Mouse (Mus musculus) thymus, adult 2 months (tissue): Measurements from ENCODE around the gene Gdnf. TPM values are rescaled to one million over a fixed set of nuclear protein-coding genes. Genes with fewer than 3 reads are reported as not detected.

Experiments
- DNase-seq: peaks from one replicate; pipeline ENCODE4 v3.0.0; 2021
- H3K27ac ChIP-seq: fragments of 200-500 bp; 2 replicates; pipeline ENCODE4 v1.5.1; 2012; ENCODE audit warnings: low read length, control low read depth; ENCODE audit not compliant: control insufficient read depth, insufficient read depth
- H3K27me3 ChIP-seq: fragments of 200-500 bp; 2 replicates; pipeline ENCODE4 v1.6.1; 2012; ENCODE audit warnings: mild to moderate bottlenecking, low read length, moderate library complexity, mixed read lengths; ENCODE audit not compliant: control insufficient read depth, insufficient read depth
- H3K36me3 ChIP-seq: fragments of 200-500 bp; 2 replicates; pipeline ENCODE4 v1.6.1; 2012; ENCODE audit warnings: mild to moderate bottlenecking, low read length, moderate library complexity; ENCODE audit not compliant: control insufficient read depth, insufficient read depth
- H3K4me1 ChIP-seq: fragments of 200-500 bp; replicated peaks from 2 replicates; pipeline ENCODE4 v1.6.1; 2012; ENCODE audit warnings: low read length; ENCODE audit not compliant: control insufficient read depth, insufficient read depth
- H3K4me3 ChIP-seq: fragments of 200-500 bp; 2 replicates; pipeline ENCODE4 v1.5.1; 2012; ENCODE audit warnings: mild to moderate bottlenecking, low read length, control low read depth, moderate library complexity; ENCODE audit not compliant: control insufficient read depth, insufficient read depth
- CTCF ChIP-seq: fragments of 200-500 bp; IDR thresholded peaks from 2 replicates; pipeline ENCODE4 v1.5.1; 2012; ENCODE audit warnings: mild to moderate bottlenecking, control low read depth, low read length, moderate library complexity, borderline replicate concordance; ENCODE audit not compliant: control insufficient read depth, poor library complexity, insufficient read depth; ENCODE audit errors: extremely low read depth
- POLR2A ChIP-seq: fragments of 200-500 bp; IDR thresholded peaks from 2 replicates; pipeline ENCODE4 v1.6.1; 2012; ENCODE audit warnings: mild to moderate bottlenecking, low read length, control low read depth, moderate library complexity; ENCODE audit not compliant: control insufficient read depth, poor library complexity, insufficient read depth; ENCODE audit errors: extremely low read depth
- whole genome bisulfite sequencing: fragments of 180-500 bp; shearing (Covaris S2); methylation state at CpG from one replicate; pipeline ENCODE4 v1.1.7; 2018; 5-methylcytosine and 5-hydroxymethylcytosine counted together
- polyA plus RNA-seq: library from polyadenylated mRNA; depleted of rRNA; stranded (reverse); fragments of >200 nt; gene quantifications from 2 replicates; pipeline ENCODE4 v1.2.3, GENCODE M21; 2012; rRNA removed

The Gdnf gene
- polyA plus RNA-seq = 0.15 and 0.35 TPM in 2 replicates

DNA sequence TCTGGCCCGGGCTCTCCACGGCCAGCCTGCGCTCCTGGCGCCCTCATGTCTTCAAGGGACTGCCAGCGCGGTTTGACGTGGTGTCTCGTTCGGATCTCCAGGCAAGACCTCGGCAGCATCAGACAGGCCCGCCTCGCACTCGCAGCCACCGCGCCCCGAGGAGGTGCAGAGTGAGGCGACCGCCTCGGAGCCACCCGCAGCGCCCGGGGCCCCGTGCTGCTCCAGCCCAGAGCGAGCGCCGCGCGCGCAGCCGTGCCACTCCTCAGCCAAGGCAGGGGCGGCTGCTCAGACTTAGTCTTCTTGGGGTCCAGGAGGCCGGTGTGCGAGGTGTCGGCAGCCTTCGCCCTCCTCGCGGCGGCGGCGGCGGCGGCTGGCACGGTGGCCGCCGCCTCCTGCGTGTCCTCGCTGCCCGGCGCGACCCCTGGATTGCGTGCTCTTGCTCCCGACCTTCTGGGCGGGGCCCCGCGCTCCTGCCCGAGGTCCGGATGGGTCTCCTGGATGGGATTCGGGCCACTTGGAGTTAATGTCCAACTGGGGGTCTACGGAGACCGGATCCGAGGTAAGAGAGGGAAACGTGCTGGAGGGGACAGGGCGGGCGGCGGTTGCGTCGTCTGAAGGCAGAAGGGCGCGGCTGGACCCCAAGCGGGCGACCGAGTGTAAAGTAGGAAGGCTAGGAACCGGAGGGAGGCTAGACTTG, at the start of gene Gdnf:
Gene Gdnf (plus strand): TSS at position 291 of the 697 bp plus-strand sequence.
- TF ChIP-seq POLR2A = no peak
- no peak for TF ChIP-seq CTCF

DNA sequence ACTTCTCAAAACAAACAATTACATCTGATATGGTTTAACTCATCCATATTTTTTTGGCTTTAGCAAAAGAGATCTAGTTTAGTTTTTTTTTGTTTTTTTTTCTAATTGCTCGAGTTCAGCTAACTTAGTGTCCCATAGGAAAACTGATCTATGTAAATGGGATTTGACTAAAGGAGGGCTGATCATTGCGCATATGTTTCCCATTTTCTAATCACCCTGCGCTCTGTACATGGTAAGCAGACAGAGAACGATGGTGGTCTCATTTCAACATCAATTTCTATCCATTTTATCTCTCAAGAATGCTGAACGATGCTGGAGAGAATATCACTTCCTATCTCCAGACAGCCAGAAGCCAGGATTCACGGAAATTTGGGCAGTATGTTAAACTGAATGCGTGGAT, 43.5 kb upstream of the Gdnf start:
- Histone ChIP-seq H3K27ac (no peak overlapping the region), H3K4me3 (no peak overlapping the region), H3K27me3 (no peaks in the 10 kb centered on the region), H3K36me3 (no peaks in the 10 kb centered on the region), H3K4me1 (no peaks in the 10 kb centered on the region)
- DNase-seq = no peak
- TF ChIP-seq CTCF (no peak), POLR2A (no peak)
- WGBS = 91% methylated on average over 7 of the region's 7 CpGs

More for the DNA sequence above, at the start of gene Gdnf:
- no peaks in the 10 kb centered on the region for H3K36me3 ChIP-seq
- peaks cover 18% of the 10 kb centered on the region for H3K27me3 ChIP-seq
- H3K4me1 ChIP-seq = no peaks in the 10 kb centered on the region
- no peak within 1 kb of the TSS for H3K27ac ChIP-seq
- 0 out of 2 replicates have a peak within 1 kb of the TSS, but pooled peaks have one; percentile 4 for H3K4me3 ChIP-seq
- 5% methylated on average over 73 of the region's 73 CpGs for WGBS
- no peak for DNase-seq

DNA sequence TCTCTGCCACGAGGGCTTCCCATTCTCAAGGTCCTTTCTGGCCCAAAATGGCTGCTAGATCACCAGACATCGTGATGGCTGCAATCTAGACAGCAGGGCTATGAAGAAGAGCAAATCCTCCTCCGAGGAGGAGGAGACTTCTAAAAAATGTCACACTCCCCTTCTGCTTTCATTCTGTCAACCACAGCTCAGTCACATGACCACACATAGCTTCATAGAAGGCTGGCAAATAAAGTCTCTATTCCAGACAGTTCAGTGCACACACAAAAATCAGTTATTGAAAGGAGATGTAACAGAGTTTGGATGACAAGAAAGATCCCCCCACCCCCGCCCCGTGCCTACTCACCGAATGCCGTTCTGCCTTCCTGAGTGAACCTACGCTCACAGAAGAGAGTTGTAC, 37.7 kb upstream of the Gdnf start:
- TF ChIP-seq CTCF (no peak), POLR2A (no peak)
- WGBS = 84% methylated on average over 8 of the region's 8 CpGs
- Histone ChIP-seq H3K27ac (no peak overlapping the region), H3K4me1 (no peaks in the 10 kb centered on the region), H3K27me3 (no peaks in the 10 kb centered on the region), H3K36me3 (no peaks in the 10 kb centered on the region), H3K4me3 (no peak overlapping the region)
- DNase-seq = no peak

DNA sequence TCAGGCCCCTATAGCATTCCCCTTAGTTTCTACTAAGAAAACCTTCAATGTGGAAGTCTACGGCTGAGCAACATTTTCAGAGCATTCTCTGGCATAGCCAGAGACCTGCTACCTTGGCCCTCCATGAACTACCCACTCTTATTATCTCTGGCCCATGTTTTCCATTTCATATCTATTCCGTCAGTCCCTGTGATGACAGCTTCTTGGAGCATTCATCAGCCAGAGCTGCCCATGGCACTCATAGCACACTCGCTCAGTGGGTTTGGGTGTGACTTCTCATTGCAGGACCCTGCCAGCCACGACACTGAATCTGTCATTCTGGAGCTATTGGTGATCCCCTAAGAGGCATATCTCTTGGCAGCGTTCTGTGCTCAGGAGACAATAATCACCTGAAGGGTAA, 29.1 kb upstream of the Gdnf start:
- TF ChIP-seq CTCF (no peak), POLR2A (no peak)
- 92% methylated on average over 5 of the region's 5 CpGs for WGBS
- no peaks in the 10 kb centered on the region for H3K27me3 ChIP-seq

DNA sequence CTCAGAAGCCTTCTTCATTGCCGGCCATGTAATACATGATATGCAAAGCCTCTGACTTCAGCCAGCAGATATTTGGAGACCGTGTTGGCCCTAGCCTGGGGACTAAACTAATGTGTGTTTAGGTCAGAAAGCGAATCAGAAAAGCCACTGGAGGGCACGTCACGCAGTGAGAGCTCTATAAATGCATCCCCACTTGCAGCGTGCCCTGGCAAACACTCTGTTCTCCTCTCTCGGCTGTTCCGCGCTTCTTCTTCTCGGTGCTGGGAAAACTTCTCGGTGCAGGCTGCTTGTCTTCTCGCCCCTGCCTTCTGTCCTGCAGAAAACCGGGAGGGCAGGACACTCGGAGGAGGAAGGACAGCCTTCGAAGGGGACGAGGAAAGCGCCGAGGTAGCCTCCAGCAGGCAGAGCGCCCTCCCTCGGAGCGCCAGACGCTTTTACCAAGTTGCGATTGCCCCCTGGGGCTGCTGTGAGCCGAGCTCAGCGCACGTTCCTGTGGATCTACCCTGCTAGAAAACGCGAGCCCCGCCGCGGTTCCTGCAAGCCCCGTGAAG, 730 bp upstream of the Gdnf start:
- Histone ChIP-seq H3K4me3 (no peak overlapping the region), H3K27ac (no peak overlapping the region), H3K27me3 (peaks cover 18% of the 10 kb centered on the region), H3K36me3 (no peaks in the 10 kb centered on the region), H3K4me1 (no peaks in the 10 kb centered on the region)
- DNase-seq = no peak
- TF ChIP-seq CTCF = no peak
- no peak for TF ChIP-seq POLR2A
- WGBS = 4% methylated on average over 32 of the region's 32 CpGs

More for the DNA sequence above, 29.1 kb upstream of the Gdnf start:
- Histone ChIP-seq H3K27ac (no peak overlapping the region), H3K4me3 (no peak overlapping the region), H3K4me1 (no peaks in the 10 kb centered on the region), H3K36me3 (no peaks in the 10 kb centered on the region)
- DNase-seq = no peak

DNA sequence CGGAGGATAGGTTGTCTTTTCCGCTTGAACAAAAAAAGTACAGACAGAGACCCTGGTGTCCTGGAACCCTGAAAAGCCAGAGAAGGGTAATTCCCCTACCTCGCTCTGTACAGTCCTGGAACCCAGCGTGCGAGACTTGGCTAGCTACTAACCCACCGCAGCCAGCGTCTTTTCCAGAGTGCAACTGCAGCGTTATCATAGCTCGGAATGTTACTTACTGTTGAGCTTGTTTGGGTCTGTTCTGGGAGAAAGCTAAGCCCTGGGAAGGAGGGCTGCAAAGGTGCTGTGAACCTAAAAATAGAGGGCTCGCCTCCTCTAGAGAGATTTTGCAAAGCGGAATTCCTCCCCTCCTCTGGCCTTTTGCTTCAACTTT, 593 bp downstream of the Gdnf start:
- WGBS = 10% methylated on average over 11 of the region's 11 CpGs
- Histone ChIP-seq H3K27ac (no peak overlapping the region), H3K4me3 (no peak overlapping the region), H3K36me3 (no peaks in the 10 kb centered on the region), H3K27me3 (peaks cover 18% of the 10 kb centered on the region), H3K4me1 (no peaks in the 10 kb centered on the region)
- no peak for DNase-seq
- TF ChIP-seq POLR2A = no peak
- TF ChIP-seq CTCF = no peak
